Mouse (Mus musculus) liver, embryonic 12.5 days (tissue): ENCODE data around the gene Pbld2. TPM values are rescaled to one million over a fixed set of nuclear protein-coding genes. Genes with fewer than 3 reads are reported as not detected.
"Not testable (repeated sequence)": the region's sequence is repeated elsewhere in the genome, so short reads cannot be mapped to it uniquely, and the experiment has no call there.

Experiments used
- ATAC-seq: fragments of 200-750 bp; cut with Nextera tagmentation; 2 replicates; pipeline ENCODE4 v1.8.0; 2017; ENCODE audit warnings: moderate number of reproducible peaks, mild to moderate bottlenecking, moderate library complexity
- H3K27ac ChIP-seq: fragments of 300-500 bp; sonication (generic); 2 replicates; pipeline ENCODE4 v1.5.1; 2016; ENCODE audit warnings: mild to moderate bottlenecking
- H3K27me3 ChIP-seq: fragments of 300-500 bp; sonication (generic); replicated peaks from 2 replicates; pipeline ENCODE4 v1.6.1; 2016; ENCODE audit warnings: mild to moderate bottlenecking, moderate library complexity
- H3K36me3 ChIP-seq: fragments of 300-500 bp; sonication (generic); 2 replicates; pipeline ENCODE4 v1.6.1; 2016; ENCODE audit warnings: mild to moderate bottlenecking, moderate library complexity
- H3K4me1 ChIP-seq: fragments of 300-500 bp; sonication (generic); 2 replicates; pipeline ENCODE4 v1.6.1; 2016
- H3K4me2 ChIP-seq: fragments of 300-500 bp; sonication (generic); 2 replicates; pipeline ENCODE4 v1.6.1; 2016; ENCODE audit warnings: mild to moderate bottlenecking, moderate library complexity
- H3K4me3 ChIP-seq: fragments of 300-500 bp; sonication (generic); 2 replicates; pipeline ENCODE4 v1.5.1; 2016; ENCODE audit warnings: mild to moderate bottlenecking, moderate library complexity
- H3K9ac ChIP-seq: fragments of 300-500 bp; sonication (generic); 2 replicates; pipeline ENCODE4 v1.6.1; 2016; ENCODE audit warnings: mild to moderate bottlenecking, moderate library complexity
- H3K9me3 ChIP-seq: fragments of 300-500 bp; sonication (generic); replicated peaks from 2 replicates; pipeline ENCODE4 v1.6.1; 2016; ENCODE audit warnings: mild to moderate bottlenecking, moderate library complexity
- WGBS: fragments of 180-500 bp; shearing (Covaris S2); methylation state at CpG from one replicate; pipeline ENCODE4 v1.1.7; 2016; ENCODE audit not compliant: insufficient replicate concordance; 5-methylcytosine and 5-hydroxymethylcytosine counted together
- polyA plus RNA-seq: library from polyadenylated mRNA; unstranded; fragments of >200 nt; fragmentation: Nextera tagmentation; extraction: Ambion mirVana; gene quantifications from 2 replicates; pipeline ENCODE4 v1.2.1, GENCODE M21; 2016

Gene Pbld2
- polyA plus RNA-seq, 1 experiment from 2014 or later: 1.2 TPM

- ATAC-seq: no peak
- Histone ChIP-seq H3K36me3 (no peaks in the 10 kb centered on the region), H3K27me3 (peaks cover 9% of the 10 kb centered on the region; the same call in 1 of the 2 replicates), H3K9ac (no peak overlapping the region), H3K4me2 (no peak overlapping the region), H3K27ac (no peak overlapping the region), H3K4me1 (no peaks in the 10 kb centered on the region), H3K4me3 (no peak overlapping the region), H3K9me3 (no peaks in the 10 kb centered on the region)
- WGBS: 45% methylated on average over 7 of the region's 7 CpGs
Observed at GRCm38 (mm10) chr10:63051267-63051666, 27.2 kb downstream of the Pbld2 start.

GRCm38 (mm10) chr10:63052011-63052410 lies 27.9 kb downstream of the Pbld2 start:
- Histone ChIP-seq H3K27me3 (peaks cover 16% of the 10 kb centered on the region; the same call in 1 of the 2 replicates), H3K4me3 (no peak overlapping the region), H3K9ac (no peak overlapping the region), H3K9me3 (no peaks in the 10 kb centered on the region), H3K36me3 (no peaks in the 10 kb centered on the region), H3K27ac (no peak overlapping the region), H3K4me1 (no peaks in the 10 kb centered on the region), H3K4me2 (no peak overlapping the region)
- WGBS: 67% methylated on average over 6 of the region's 6 CpGs
- ATAC-seq: no peak

- Histone ChIP-seq H3K36me3 (no peaks in the 10 kb centered on the region), H3K4me2 (no peak overlapping the region), H3K9me3 (no peaks in the 10 kb centered on the region), H3K4me1 (no peaks in the 10 kb centered on the region), H3K9ac (no peak overlapping the region; the same call in 1 of the 2 replicates), H3K27ac (no peak overlapping the region), H3K4me3 (no peak overlapping the region), H3K27me3 (peaks cover 21% of the 10 kb centered on the region; the same call in 1 of the 2 replicates)
- 48% methylated on average over 6 of the region's 6 CpGs for WGBS
- no peak for ATAC-seq
Observed at GRCm38 (mm10) chr10:63053007-63053406, 28.9 kb downstream of the Pbld2 start.

GRCm38 (mm10) chr10:63054071-63054470 lies 30.0 kb downstream of the Pbld2 start:
- not testable (repeated sequence) for H3K4me2 ChIP-seq, H3K4me1 ChIP-seq, H3K9me3 ChIP-seq, H3K36me3 ChIP-seq, H3K9ac ChIP-seq, H3K27ac ChIP-seq, ATAC-seq, H3K4me3 ChIP-seq
- 65% methylated on average over 6 of the region's 6 CpGs for WGBS
- H3K27me3 ChIP-seq: peaks cover 24% of the 10 kb centered on the region; the same call in 1 of the 2 replicates

- no peaks in the 10 kb centered on the region for H3K9me3 ChIP-seq
- no peaks in the 10 kb centered on the region for H3K4me1 ChIP-seq
- 57% methylated on average over 2 of the region's 2 CpGs for WGBS
- H3K4me2 ChIP-seq: no peak overlapping the region
- no peak overlapping the region for H3K4me3 ChIP-seq
- H3K9ac ChIP-seq: no peak overlapping the region
- no peak overlapping the region for H3K27ac ChIP-seq
- ATAC-seq: no peak
- H3K27me3 ChIP-seq: peaks cover 24% of the 10 kb centered on the region; the same call in 1 of the 2 replicates
- no peaks in the 10 kb centered on the region for H3K36me3 ChIP-seq
Observed at GRCm38 (mm10) chr10:63054586-63054985, 30.5 kb downstream of the Pbld2 start.

GRCm38 (mm10) chr10:63056966-63057750 lies 33.0 kb downstream of the Pbld2 start:
- Histone ChIP-seq H3K4me1 (no peaks in the 10 kb centered on the region), H3K4me3 (no peak overlapping the region), H3K9ac (no peak overlapping the region), H3K27me3 (peaks cover 24% of the 10 kb centered on the region; the same call in 1 of the 2 replicates), H3K27ac (no peak overlapping the region), H3K4me2 (no peak overlapping the region), H3K9me3 (no peaks in the 10 kb centered on the region), H3K36me3 (no peaks in the 10 kb centered on the region)
- no peak for ATAC-seq
- 41% methylated on average over 24 of the region's 24 CpGs for WGBS

- Histone ChIP-seq H3K27ac (no peak within 1 kb of the TSS), H3K4me2 (no peak within 1 kb of the TSS), H3K9ac (no peak within 1 kb of the TSS), H3K27me3 (peaks cover 17% of the 10 kb centered on the region; the same call in 1 of the 2 replicates), H3K36me3 (no peaks in the 10 kb centered on the region), H3K4me1 (no peaks in the 10 kb centered on the region), H3K9me3 (no peaks in the 10 kb centered on the region), H3K4me3 (no peak within 1 kb of the TSS)
- no peak for ATAC-seq
- 44% methylated on average over 2 of the region's 2 CpGs for WGBS
Observed at GRCm38 (mm10) chr10:63059862-63060261, 35.7 kb downstream of the Pbld2 start, which contains the start of gene Pbld1. Gene Pbld1 (plus strand): TSS chr10:63060162.

GRCm38 (mm10) chr10:63060406-63060805 lies 36.3 kb downstream of the Pbld2 start:
- no peaks in the 10 kb centered on the region for H3K36me3 ChIP-seq
- no peaks in the 10 kb centered on the region for H3K9me3 ChIP-seq
- 68% methylated on average over 11 of the region's 11 CpGs for WGBS
- no peaks in the 10 kb centered on the region for H3K4me1 ChIP-seq
- ATAC-seq: no peak
- H3K4me3 ChIP-seq: no peak overlapping the region
- no peak overlapping the region for H3K9ac ChIP-seq
- H3K27ac ChIP-seq: no peak overlapping the region
- H3K27me3 ChIP-seq: peaks cover 17% of the 10 kb centered on the region; the same call in 1 of the 2 replicates
- H3K4me2 ChIP-seq: no peak overlapping the region

- Histone ChIP-seq H3K27ac (no peak overlapping the region), H3K4me3 (no peak overlapping the region), H3K4me1 (no peaks in the 10 kb centered on the region), H3K27me3 (peaks cover 15% of the 10 kb centered on the region; the same call in 1 of the 2 replicates), H3K4me2 (no peak overlapping the region), H3K9ac (no peak overlapping the region), H3K36me3 (no peaks in the 10 kb centered on the region), H3K9me3 (no peaks in the 10 kb centered on the region)
- 0 out of 2 replicates have a peak, but pooled peaks have one; percentile 48 for ATAC-seq
- 61% methylated on average over 12 of the region's 12 CpGs for WGBS
Observed at GRCm38 (mm10) chr10:63061266-63061665, 37.2 kb downstream of the Pbld2 start.

- no peak overlapping the region for H3K4me2 ChIP-seq
- no peak for ATAC-seq
- H3K27me3 ChIP-seq: 0 out of 2 replicates have a peak, but pooled peaks cover 3% of the 10 kb centered on the region
- WGBS: 79% methylated on average over 5 of the region's 5 CpGs
- no peak overlapping the region for H3K9ac ChIP-seq
- H3K27ac ChIP-seq: no peak overlapping the region
- no peaks in the 10 kb centered on the region for H3K9me3 ChIP-seq
- H3K36me3 ChIP-seq: no peaks in the 10 kb centered on the region
- no peak overlapping the region for H3K4me3 ChIP-seq
- H3K4me1 ChIP-seq: no peaks in the 10 kb centered on the region
Observed at GRCm38 (mm10) chr10:63062696-63063095, 38.6 kb downstream of the Pbld2 start.

- Histone ChIP-seq H3K9ac (no peak overlapping the region), H3K9me3 (no peaks in the 10 kb centered on the region), H3K27me3 (no peaks in the 10 kb centered on the region), H3K4me1 (no peaks in the 10 kb centered on the region), H3K4me3 (no peak overlapping the region), H3K27ac (no peak overlapping the region), H3K4me2 (no peak overlapping the region), H3K36me3 (no peaks in the 10 kb centered on the region)
- WGBS: 67% methylated on average over 7 of the region's 7 CpGs
- peak; percentile 33; the same call in 1 of the 2 replicates for ATAC-seq
Observed at GRCm38 (mm10) chr10:63063365-63063764, 39.2 kb downstream of the Pbld2 start.

GRCm38 (mm10) chr10:63064516-63064915 lies 40.4 kb downstream of the Pbld2 start:
- 69% methylated on average over 9 of the region's 9 CpGs for WGBS
- Histone ChIP-seq H3K4me2 (no peak overlapping the region), H3K27me3 (no peaks in the 10 kb centered on the region), H3K4me1 (no peaks in the 10 kb centered on the region), H3K36me3 (no peaks in the 10 kb centered on the region), H3K9me3 (no peaks in the 10 kb centered on the region), H3K9ac (no peak overlapping the region), H3K4me3 (no peak overlapping the region), H3K27ac (no peak overlapping the region)
- no peak for ATAC-seq
